Mouse (Mus musculus) CH12.LX (cell line): ENCODE measurements at regions not wholly inside any gene's neighbourhood (a gene's known extent, or its start where the extent isn't known, plus 50 kb on each side); places are given as distances from the start of the nearest gene placed in this dataset.

Experiments
- BHLHE40 ChIP-seq: IDR thresholded peaks from 2 replicates; pipeline ENCODE4 v1.6.1; 2011; ENCODE audit warnings: mild to moderate bottlenecking, low read depth, low read length, improper control_type of control experiment
- CHD1 ChIP-seq: IDR thresholded peaks from 2 replicates; pipeline ENCODE4 v1.6.1; 2012; ENCODE audit warnings: low read depth, low read length, improper control_type of control experiment, inconsistent platforms
- CTCF ChIP-seq, 2 experiments: IDR thresholded peaks in 1 of 2; conservative IDR thresholded peaks in 1 of 2; 2 replicates each; pipeline ENCODE4 v1.5.1; 2011 to 2012; ENCODE audit warnings: low read depth in 2 of 2, low read length in 2 of 2, improper control_type of control experiment in 1 of 2, inconsistent platforms in 1 of 2, mild to moderate bottlenecking in 1 of 2, moderate library complexity in 1 of 2
- GABPA ChIP-seq: IDR thresholded peaks from 2 replicates; pipeline ENCODE4 v1.6.1; 2012; ENCODE audit warnings: low read depth, low read length, improper control_type of control experiment, inconsistent platforms; ENCODE audit not compliant: insufficient replicate concordance
- KAT2A ChIP-seq: IDR thresholded peaks from 2 replicates; pipeline ENCODE4 v1.6.1; 2012; ENCODE audit warnings: low read length, improper control_type of control experiment, inconsistent platforms; ENCODE audit not compliant: insufficient replicate concordance
- MAX ChIP-seq: IDR thresholded peaks from 2 replicates; pipeline ENCODE4 v1.6.1; 2011; ENCODE audit warnings: low read length, improper control_type of control experiment
- NRF1 ChIP-seq: IDR thresholded peaks from 2 replicates; pipeline ENCODE4 v1.6.1; 2014; ENCODE audit warnings: low read depth, mild to moderate bottlenecking, inconsistent platforms, low read length, improper control_type of control experiment, moderate library complexity
- POLR2A ChIP-seq: IDR thresholded peaks from 2 replicates; pipeline ENCODE4 v1.6.1; 2011; ENCODE audit warnings: low read depth, mild to moderate bottlenecking, improper control_type of control experiment, low read length
- RAD21 ChIP-seq: IDR thresholded peaks from 2 replicates; pipeline ENCODE4 v1.6.1; 2011; ENCODE audit warnings: low read depth, mild to moderate bottlenecking, low read length, improper control_type of control experiment, moderate library complexity
- USF1 ChIP-seq: IDR thresholded peaks from 2 replicates; pipeline ENCODE4 v1.6.1; 2014; ENCODE audit warnings: low read depth, mild to moderate bottlenecking, inconsistent platforms, low read length, improper control_type of control experiment

DNA sequence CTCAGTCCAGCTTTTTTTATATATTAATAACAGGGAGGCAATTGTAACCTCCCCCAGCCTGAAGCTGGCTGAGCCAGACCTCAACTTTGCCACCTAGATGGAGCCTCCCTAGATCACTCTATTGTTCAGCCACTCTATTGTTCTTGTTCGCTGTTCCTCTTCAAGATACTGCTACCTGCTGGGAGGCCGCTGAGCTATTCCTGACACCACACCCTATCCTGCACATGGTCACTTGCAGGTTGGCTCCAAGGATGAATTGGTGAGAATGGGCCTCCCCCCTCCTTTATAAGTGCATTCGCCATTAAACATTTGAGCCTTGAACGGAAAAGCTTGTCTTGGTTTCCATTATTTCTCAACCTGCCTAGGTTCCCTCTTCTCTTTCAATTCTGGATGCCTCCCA, 102.3 kb upstream of the Ngly1 start:
- no peak for TF ChIP-seq GABPA
- no peak for TF ChIP-seq USF1
- TF ChIP-seq CHD1 = no peak
- no peak for TF ChIP-seq POLR2A
- no peak for TF ChIP-seq KAT2A
- no peak for TF ChIP-seq CTCF (conservative IDR thresholded peaks at IDR 0.05 in 1 of 2, IDR thresholded peaks at IDR 0.05 in 1 of 2; ENCODE audit: low read depth in 2 of 2, low read length in 2 of 2)
- TF ChIP-seq NRF1 = no peak
- no peak for TF ChIP-seq RAD21
- TF ChIP-seq MAX = no peak
- no peak for TF ChIP-seq BHLHE40
